Mouse (Mus musculus): ENCODE results near the gene Ube2l3. TPM values are rescaled to one million over a fixed set of nuclear protein-coding genes. Genes with fewer than 3 reads are reported as not detected.

Gene Ube2l3
- 80.5 and 87.5 TPM in 2 replicates for polyA plus RNA-seq (2012)

GRCm38 (mm10) chr16:17202549-17202948, at the start of gene Ube2l3:
Gene Ube2l3 (minus strand): TSS chr16:17202649.

GRCm38 (mm10) chr16:17232794-17233701, 30.6 kb upstream of the Ube2l3 start, which contains the start of gene Hic2:
Gene Hic2 (plus strand): TSS chr16:17233572.

GRCm38 (mm10) chr16:17208389-17209361, 6.2 kb upstream of the Ube2l3 start, which contains the start of gene Rimbp3:
Gene Rimbp3 (plus strand): TSS chr16:17208603.

GRCm38 (mm10) chr16:17146772-17147235, 55.6 kb downstream of the Ube2l3 start, which contains the start of gene Ccdc116:
Gene Ccdc116 (minus strand): TSS chr16:17147229.

GRCm38 (mm10) chr16:17144339-17144738, 58.1 kb downstream of the Ube2l3 start, which contains the start of gene Ydjc:
Gene Ydjc (plus strand): TSS chr16:17144621.

GRCm38 (mm10) chr16:17132089-17132905, 70.2 kb downstream of the Ube2l3 start, which contains the start of gene Sdf2l1:
Gene Sdf2l1 (minus strand): TSS chr16:17132383.

GRCm38 (mm10) chr16:17124871-17125520, 77.5 kb downstream of the Ube2l3 start, which contains the start of gene 2610318N02Rik:
Gene 2610318N02Rik (minus strand): TSS chr16:17125167.

GRCm38 (mm10) chr16:17110771-17111743, 91.4 kb downstream of the Ube2l3 start, which contains the start of gene Ppil2:
Gene Ppil2 (minus strand): TSS chr16:17111257.

Other genes starting within 250 kb of the Ube2l3 start
- 34.1 and 36.3 TPM in 2 replicates for gene Mapk1, start 219.3 kb downstream of the Ube2l3 start, polyA plus RNA-seq (2012)
- gene Ypel1, start 133.0 kb downstream of the Ube2l3 start, polyA plus RNA-seq (2012), result 1.1 and 1.8 TPM in 2 replicates
- 62.2 and 70.3 TPM in 2 replicates for gene Ppil2, start 91.4 kb downstream of the Ube2l3 start, polyA plus RNA-seq (2012)
- gene 2610318N02Rik, start 77.5 kb downstream of the Ube2l3 start, polyA plus RNA-seq (2012), result 17.4 and 21.5 TPM in 2 replicates
- gene Sdf2l1, start 70.3 kb downstream of the Ube2l3 start, polyA plus RNA-seq (2012), result 372 and 512 TPM in 2 replicates
- 53.3 and 57.2 TPM in 2 replicates for gene Ydjc, start 58.0 kb downstream of the Ube2l3 start, polyA plus RNA-seq (2012)
- gene Ccdc116, start 55.4 kb downstream of the Ube2l3 start, polyA plus RNA-seq (2012), result 2.6 and 3.2 TPM in 2 replicates
- gene Rimbp3, start 6.0 kb upstream of the Ube2l3 start, polyA plus RNA-seq (2012), result 0.18 and 0.25 TPM in 2 replicates
- 5.5 and 7.6 TPM in 2 replicates for gene Hic2, start 30.9 kb upstream of the Ube2l3 start, polyA plus RNA-seq (2012)
- gene Tmem191c, start 73.4 kb upstream of the Ube2l3 start, polyA plus RNA-seq (2012), result 18.3 and 31.9 TPM in 2 replicates
- gene Serpind1, start 128.7 kb upstream of the Ube2l3 start, polyA plus RNA-seq (2012), result not detected in 2 replicates
- gene Snap29, start 203.3 kb upstream of the Ube2l3 start, polyA plus RNA-seq (2012), result 3.4 and 4.4 TPM in 2 replicates
- gene Pi4ka, start 203.7 kb upstream of the Ube2l3 start, polyA plus RNA-seq (2012), result 25.8 and 26.5 TPM in 2 replicates
- 23.0 and 23.5 TPM in 2 replicates for gene Crkl, start 249.3 kb upstream of the Ube2l3 start, polyA plus RNA-seq (2012)